Mouse (Mus musculus) heart, embryonic 16.5 days (tissue): ENCODE results near the gene Ugt2b37. TPM values are rescaled to one million over a fixed set of nuclear protein-coding genes. Genes with fewer than 3 reads are reported as not detected.
"Not testable (repeated sequence)": the region's sequence is repeated elsewhere in the genome, so short reads cannot be mapped to it uniquely, and the experiment has no call there.

Source experiments
- ATAC-seq: fragments of 200-750 bp; cut with Nextera tagmentation; replicated peaks from 2 replicates; pipeline ENCODE4 v1.8.0; 2017; ENCODE audit warnings: moderate number of reproducible peaks; ENCODE audit not compliant: insufficient read depth, low FRiP score; ENCODE audit errors: extremely low read depth
- H3K27ac ChIP-seq: fragments of 300-500 bp; sonication (generic); 2 replicates; pipeline ENCODE4 v1.5.1; 2014; ENCODE audit warnings: mild to moderate bottlenecking, low read length, control low read depth, moderate library complexity
- H3K27me3 ChIP-seq: fragments of 300-500 bp; sonication (generic); 2 replicates; pipeline ENCODE4 v1.6.1; 2014; ENCODE audit warnings: low read length, mixed read lengths; ENCODE audit not compliant: control insufficient read depth, insufficient read depth
- H3K36me3 ChIP-seq: fragments of 300-500 bp; sonication (generic); 2 replicates; pipeline ENCODE4 v1.6.1; 2014; ENCODE audit not compliant: control insufficient read depth, insufficient read depth
- H3K4me1 ChIP-seq: fragments of 300-500 bp; sonication (generic); 2 replicates; pipeline ENCODE4 v1.6.1; 2014; ENCODE audit warnings: low read length, mixed read lengths; ENCODE audit not compliant: control insufficient read depth, insufficient read depth
- H3K4me2 ChIP-seq: fragments of 300-500 bp; sonication (generic); 2 replicates; pipeline ENCODE4 v1.6.1; 2014; ENCODE audit warnings: low read depth, mild to moderate bottlenecking, control low read depth, low read length
- H3K4me3 ChIP-seq: fragments of 300-500 bp; sonication (generic); 2 replicates; pipeline ENCODE4 v1.5.1; 2014; ENCODE audit warnings: mild to moderate bottlenecking, control low read depth, low read length
- H3K9ac ChIP-seq: fragments of 300-500 bp; sonication (generic); 2 replicates; pipeline ENCODE4 v1.6.1; 2014; ENCODE audit warnings: low read length, control low read depth
- H3K9me3 ChIP-seq: fragments of 300-500 bp; sonication (generic); replicated peaks from 2 replicates; pipeline ENCODE4 v1.6.1; 2016; ENCODE audit warnings: low read length; ENCODE audit not compliant: control insufficient read depth
- WGBS: fragments of 180-500 bp; shearing (Covaris S2); extraction: QIAGEN DNeasy Blood & Tissue Kit; methylation state at CpG from one replicate; pipeline ENCODE4 v1.1.7; 2014; 5-methylcytosine and 5-hydroxymethylcytosine counted together
- polyA plus RNA-seq: library from polyadenylated mRNA; unstranded; fragments of >200 nt; fragmentation: Nextera tagmentation; extraction: Ambion mirVana; gene quantifications from 2 replicates; pipeline ENCODE4 v1.2.1, GENCODE M21; 2015

Gene Ugt2b37
- polyA plus RNA-seq = not detected in 2 replicates

- H3K27me3 ChIP-seq, H3K4me2 ChIP-seq, H3K27ac ChIP-seq, ATAC-seq, H3K36me3 ChIP-seq, H3K9ac ChIP-seq, H3K4me1 ChIP-seq, H3K4me3 ChIP-seq, H3K9me3 ChIP-seq: not testable (repeated sequence)
- WGBS = 61% methylated on average over 3 of the region's 3 CpGs
Observed at GRCm38 (mm10) chr5:87254676-87255075, at the start of gene Ugt2b37. Ugt2b37 (minus strand) TSS chr5:87254804.

GRCm38 (mm10) chr5:87286180-87286579, 31.6 kb upstream of the Ugt2b37 start:
- 75% methylated on average over 4 of the region's 4 CpGs for WGBS
- H3K9ac ChIP-seq, H3K9me3 ChIP-seq, ATAC-seq, H3K36me3 ChIP-seq, H3K4me2 ChIP-seq, H3K4me3 ChIP-seq, H3K27ac ChIP-seq, H3K27me3 ChIP-seq, H3K4me1 ChIP-seq: not testable (repeated sequence)

GRCm38 (mm10) chr5:87275986-87276385, 21.4 kb upstream of the Ugt2b37 start:
- 73% methylated on average over 4 of the region's 4 CpGs for WGBS
- not testable (repeated sequence) for H3K4me1 ChIP-seq, H3K9me3 ChIP-seq, H3K9ac ChIP-seq, H3K27ac ChIP-seq, H3K27me3 ChIP-seq, H3K4me3 ChIP-seq, ATAC-seq, H3K36me3 ChIP-seq, H3K4me2 ChIP-seq

- WGBS = 84% methylated on average over 6 of the region's 6 CpGs
- peaks cover 4% of the 10 kb centered on the region; the same call in 1 of the 2 replicates for H3K9me3 ChIP-seq
- H3K27me3 ChIP-seq = no peaks in the 10 kb centered on the region
- no peak overlapping the region for H3K4me3 ChIP-seq
- no peak overlapping the region for H3K27ac ChIP-seq
- H3K36me3 ChIP-seq = no peaks in the 10 kb centered on the region
- H3K4me1 ChIP-seq = no peaks in the 10 kb centered on the region
- H3K9ac ChIP-seq = no peak overlapping the region
- H3K4me2 ChIP-seq = no peak overlapping the region
- ATAC-seq = no peak
Observed at GRCm38 (mm10) chr5:87275581-87275980, 21.0 kb upstream of the Ugt2b37 start.

- no peak overlapping the region for H3K4me3 ChIP-seq
Observed at GRCm38 (mm10) chr5:87255831-87256230, 1.2 kb upstream of the Ugt2b37 start.

GRCm38 (mm10) chr5:87242140-87242539, 12.5 kb downstream of the Ugt2b37 start:
- not testable (repeated sequence) for H3K36me3 ChIP-seq, H3K9ac ChIP-seq, H3K4me1 ChIP-seq, H3K27me3 ChIP-seq, H3K4me3 ChIP-seq, H3K9me3 ChIP-seq, H3K4me2 ChIP-seq, H3K27ac ChIP-seq, ATAC-seq

More at GRCm38 (mm10) chr5:87255831-87256230, 1.2 kb upstream of the Ugt2b37 start:
- H3K9ac ChIP-seq = no peak overlapping the region
- H3K36me3 ChIP-seq = no peaks in the 10 kb centered on the region
- 71% methylated on average over 3 of the region's 3 CpGs for WGBS
- H3K4me2 ChIP-seq = no peak overlapping the region
- ATAC-seq = no peak
- H3K27me3 ChIP-seq = no peaks in the 10 kb centered on the region
- no peaks in the 10 kb centered on the region for H3K9me3 ChIP-seq
- no peak overlapping the region for H3K27ac ChIP-seq
- no peaks in the 10 kb centered on the region for H3K4me1 ChIP-seq

- not testable (repeated sequence) for H3K4me1 ChIP-seq, H3K27me3 ChIP-seq, H3K9me3 ChIP-seq, H3K4me2 ChIP-seq, H3K4me3 ChIP-seq, H3K9ac ChIP-seq, H3K36me3 ChIP-seq, H3K27ac ChIP-seq, ATAC-seq
- WGBS = 40% methylated on average over 2 of the region's 2 CpGs
Observed at GRCm38 (mm10) chr5:87196430-87196829, 58.2 kb downstream of the Ugt2b37 start.

Other genes starting within 250 kb of the Ugt2b37 start
- not detected in 2 replicates for gene Ugt2b36, start 162.2 kb downstream of the Ugt2b37 start, polyA plus RNA-seq
- gene Ugt2b5, start 114.5 kb downstream of the Ugt2b37 start, polyA plus RNA-seq = 0.08 TPM in 1 of 2 replicates, not detected in the other
- gene Ugt2a3, start 82.4 kb upstream of the Ugt2b37 start, polyA plus RNA-seq = not detected in 2 replicates
- gene Ugt2b38, start 169.4 kb upstream of the Ugt2b37 start, polyA plus RNA-seq = not detected in 2 replicates
- gene Ugt2a2, start 227.5 kb upstream of the Ugt2b37 start, polyA plus RNA-seq = not detected in 2 replicates
- not detected in 2 replicates for gene Gm43638, start 232.0 kb upstream of the Ugt2b37 start, polyA plus RNA-seq
- not detected in 2 replicates for gene Ugt2a1, start 236.1 kb upstream of the Ugt2b37 start, polyA plus RNA-seq